Mouse (Mus musculus) kidney, adult 2 months (tissue): ENCODE results near the gene Catsper4.

Source experiments
- CTCF ChIP-seq: fragments of 200-500 bp; conservative IDR thresholded peaks from 2 replicates; pipeline ENCODE4 v1.5.1; 2011; ENCODE audit warnings: low read depth, mild to moderate bottlenecking, control low read depth, low read length, moderate library complexity, mixed read lengths; ENCODE audit not compliant: insufficient read depth, insufficient read length
- POLR2A ChIP-seq: fragments of 200-500 bp; IDR thresholded peaks from one replicate; pipeline ENCODE4 v1.6.1; 2011; ENCODE audit warnings: low read depth, low read length, control low read depth

GRCm38 (mm10) chr4:134268102-134268655 lies 41.0 kb upstream of the Catsper4 start:
- TF ChIP-seq POLR2A (no peak), CTCF (no peak)
